Mouse (Mus musculus): ENCODE measurements at regions not wholly inside any gene's neighbourhood (a gene's known extent, or its start where the extent isn't known, plus 50 kb on each side); places are given as distances from the start of the nearest gene placed in this dataset.

- TF ChIP-seq POLR2A (IDR thresholded peaks at IDR 0.05; ENCODE audit: borderline replicate concordance, low read depth, low read length) (no peak), CTCF (IDR thresholded peaks at IDR 0.05; ENCODE audit: low read depth, low read length) (no peak)
These were observed 145.8 kb downstream of the Irs2 start for GRCm38 (mm10) chr8:10862442-10862841.

Measured in bone marrow macrophage, adult 2 months (primary cell).